Mouse (Mus musculus) liver, embryonic 15.5 days (tissue): ENCODE measurements around the gene Carmil1. TPM values are rescaled to one million over a fixed set of nuclear protein-coding genes. Genes with fewer than 3 reads are reported as not detected.
A peak's percentile ranks its signal among the peaks of the same experiment; 100 is the strongest.

Source experiments
- ATAC-seq: fragments of 200-750 bp; cut with Nextera tagmentation; 2 replicates; pipeline ENCODE4 v1.8.0; 2017; ENCODE audit warnings: moderate number of reproducible peaks, mild to moderate bottlenecking, moderate library complexity; ENCODE audit not compliant: insufficient read depth
- H3K27ac ChIP-seq: fragments of 300-500 bp; sonication (generic); replicated peaks from 2 replicates; pipeline ENCODE4 v1.5.1; 2015; ENCODE audit warnings: mild to moderate bottlenecking, inconsistent platforms
- H3K27me3 ChIP-seq: fragments of 300-500 bp; sonication (generic); 2 replicates; pipeline ENCODE4 v1.6.1; 2015; ENCODE audit warnings: mild to moderate bottlenecking, inconsistent platforms
- H3K36me3 ChIP-seq: fragments of 300-500 bp; sonication (generic); replicated peaks from 2 replicates; pipeline ENCODE4 v1.6.1; 2015; ENCODE audit warnings: moderate library complexity, mild to moderate bottlenecking, inconsistent platforms
- H3K4me1 ChIP-seq: fragments of 300-500 bp; sonication (generic); replicated peaks from 2 replicates; pipeline ENCODE4 v1.6.1; 2015; ENCODE audit warnings: inconsistent platforms
- H3K4me2 ChIP-seq: fragments of 300-500 bp; sonication (generic); 2 replicates; pipeline ENCODE4 v1.6.1; 2015; ENCODE audit warnings: moderate library complexity, mild to moderate bottlenecking, inconsistent platforms
- H3K4me3 ChIP-seq: fragments of 300-500 bp; sonication (generic); replicated peaks from 2 replicates; pipeline ENCODE4 v1.5.1; 2015; ENCODE audit warnings: mild to moderate bottlenecking, inconsistent platforms
- H3K9ac ChIP-seq: fragments of 300-500 bp; sonication (generic); 2 replicates; pipeline ENCODE4 v1.6.1; 2015; ENCODE audit warnings: moderate library complexity, mild to moderate bottlenecking, inconsistent platforms
- H3K9me3 ChIP-seq: fragments of 300-500 bp; sonication (generic); replicated peaks from 2 replicates; pipeline ENCODE4 v1.6.1; 2016; ENCODE audit warnings: inconsistent platforms
- WGBS: fragments of 180-500 bp; shearing (Covaris S2); methylation state at CpG from one replicate; pipeline ENCODE4 v1.1.7; 2015; ENCODE audit warnings: mixed read lengths; ENCODE audit not compliant: insufficient replicate concordance; 5-methylcytosine and 5-hydroxymethylcytosine counted together
- polyA plus RNA-seq: library from polyadenylated mRNA; unstranded; fragments of >200 nt; fragmentation: Nextera tagmentation; extraction: Ambion mirVana; gene quantifications from 2 replicates; pipeline ENCODE4 v1.2.1, GENCODE M21; 2015

Carmil1 gene
- polyA plus RNA-seq, 1 experiment from 2014 or later, result 4.1 TPM

DNA sequence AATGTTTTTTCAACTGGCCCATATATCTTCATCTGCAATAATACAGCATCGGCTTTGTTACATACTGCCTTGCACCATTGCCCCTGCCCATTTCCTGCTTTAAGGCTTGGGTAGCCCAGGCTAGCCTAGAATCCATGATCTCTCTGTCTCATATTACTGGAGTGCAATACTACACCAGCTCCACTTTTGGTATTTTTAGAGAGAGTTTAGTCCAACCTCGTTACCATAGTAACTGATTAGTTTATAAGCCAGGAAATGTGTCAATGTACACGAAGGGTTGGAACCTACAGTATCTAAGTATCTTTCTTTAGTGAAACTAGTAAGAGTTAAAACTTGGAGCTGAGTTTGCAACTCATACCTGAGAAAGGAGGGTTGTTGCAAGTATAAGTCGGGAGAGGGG lies 103.8 kb downstream of the Carmil1 start:
- H3K9me3 ChIP-seq, result no peaks in the 10 kb centered on the region
- ATAC-seq, result no peak
- H3K4me1 ChIP-seq, result no peaks in the 10 kb centered on the region
- H3K4me3 ChIP-seq, result no peak overlapping the region
- H3K27ac ChIP-seq, result no peak overlapping the region
- WGBS, result 48% methylated on average over 4 of the region's 4 CpGs
- no peaks in the 10 kb centered on the region for H3K36me3 ChIP-seq
- H3K9ac ChIP-seq, result no peak overlapping the region
- H3K4me2 ChIP-seq, result no peak overlapping the region
- peaks cover 28% of the 10 kb centered on the region for H3K27me3 ChIP-seq

DNA sequence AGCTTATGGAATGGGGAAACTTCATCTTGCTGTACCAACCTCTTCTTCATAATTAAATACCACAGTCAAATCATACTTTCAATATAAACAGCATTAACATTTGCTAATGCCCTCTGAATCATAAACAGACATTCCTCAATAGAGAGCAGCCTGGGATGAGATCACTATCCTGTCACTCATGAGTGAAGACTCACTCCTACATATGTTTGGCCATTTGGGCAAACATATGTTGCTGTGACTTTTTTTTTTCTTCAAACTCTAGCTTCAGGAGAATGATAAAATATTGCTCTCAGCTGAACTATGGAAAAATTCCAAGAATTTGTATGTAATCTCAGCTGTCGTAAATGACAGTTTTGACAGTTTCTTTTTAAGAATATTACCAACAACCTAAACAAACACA lies 110.9 kb downstream of the Carmil1 start:
- no peak for ATAC-seq
- no peaks in the 10 kb centered on the region for H3K36me3 ChIP-seq
- 56% methylated on average over 1 of the region's 1 CpGs for WGBS
- no peaks in the 10 kb centered on the region for H3K9me3 ChIP-seq
- no peaks in the 10 kb centered on the region; the same call in 1 of the 2 replicates for H3K4me1 ChIP-seq
- H3K27ac ChIP-seq, result no peak overlapping the region
- H3K4me2 ChIP-seq, result no peak overlapping the region
- H3K9ac ChIP-seq, result no peak overlapping the region
- H3K27me3 ChIP-seq, result peaks cover 30% of the 10 kb centered on the region
- no peak overlapping the region for H3K4me3 ChIP-seq

DNA sequence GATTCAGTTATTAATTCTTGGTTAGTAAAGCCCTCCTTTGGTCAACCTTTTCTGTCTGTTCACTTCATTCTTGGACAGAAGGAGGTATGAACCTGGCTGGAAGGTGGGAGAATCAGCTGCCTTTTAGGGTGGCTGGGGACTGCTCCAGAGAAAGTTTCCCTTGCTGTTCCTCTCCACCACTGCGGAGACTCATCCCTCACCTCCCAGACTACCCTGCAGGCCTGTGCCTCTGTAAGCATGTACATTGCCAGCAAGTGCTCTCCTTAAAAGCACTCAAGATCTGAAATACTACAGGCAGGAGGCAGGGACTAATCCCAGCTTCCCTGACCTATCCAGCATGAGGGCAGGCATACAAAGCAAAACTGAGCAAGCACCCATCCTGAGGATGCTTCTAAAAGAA lies 117.2 kb downstream of the Carmil1 start:
- no peak overlapping the region for H3K4me3 ChIP-seq
- H3K4me2 ChIP-seq, result no peak overlapping the region
- H3K36me3 ChIP-seq, result no peaks in the 10 kb centered on the region
- no peak overlapping the region for H3K9ac ChIP-seq
- 0 out of 2 replicates have a peak overlapping the region, but pooled peaks have one; percentile 24 for H3K27ac ChIP-seq
- H3K27me3 ChIP-seq, result peaks cover 6% of the 10 kb centered on the region
- H3K4me1 ChIP-seq, result peaks cover 39% of the 10 kb centered on the region
- no peak for ATAC-seq
- 88% methylated on average over 1 of the region's 1 CpGs for WGBS
- H3K9me3 ChIP-seq, result no peaks in the 10 kb centered on the region

DNA sequence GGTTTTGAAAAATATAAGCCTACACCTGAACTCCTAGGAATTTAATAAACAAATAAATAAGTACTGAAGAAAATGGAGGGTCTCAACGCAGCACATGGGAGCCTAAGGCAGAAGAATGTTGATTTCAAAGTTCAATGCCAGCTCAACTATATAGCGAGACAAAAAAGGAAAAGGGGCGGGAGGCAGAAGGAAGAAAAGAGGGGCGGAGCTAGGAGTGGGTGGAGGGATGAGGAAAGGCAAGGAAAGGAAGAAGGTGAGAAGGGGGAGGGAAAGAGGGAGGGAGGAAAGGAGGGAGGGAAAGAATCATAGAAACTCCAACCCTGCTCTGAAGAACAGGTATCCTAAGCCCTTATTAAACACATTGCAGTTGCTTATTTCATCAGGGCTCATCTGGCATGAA lies 119.5 kb downstream of the Carmil1 start:
- 60% methylated on average over 4 of the region's 4 CpGs for WGBS
- Histone ChIP-seq H3K4me1 (peaks cover 57% of the 10 kb centered on the region), H3K9ac (peak overlapping the region; percentile 36; the same call in 1 of the 2 replicates), H3K4me3 (no peak overlapping the region), H3K36me3 (no peaks in the 10 kb centered on the region), H3K4me2 (peak overlapping the region; percentile 27), H3K27ac (peak overlapping the region; percentile 99), H3K9me3 (no peaks in the 10 kb centered on the region), H3K27me3 (no peaks in the 10 kb centered on the region)
- ATAC-seq, result no peak

DNA sequence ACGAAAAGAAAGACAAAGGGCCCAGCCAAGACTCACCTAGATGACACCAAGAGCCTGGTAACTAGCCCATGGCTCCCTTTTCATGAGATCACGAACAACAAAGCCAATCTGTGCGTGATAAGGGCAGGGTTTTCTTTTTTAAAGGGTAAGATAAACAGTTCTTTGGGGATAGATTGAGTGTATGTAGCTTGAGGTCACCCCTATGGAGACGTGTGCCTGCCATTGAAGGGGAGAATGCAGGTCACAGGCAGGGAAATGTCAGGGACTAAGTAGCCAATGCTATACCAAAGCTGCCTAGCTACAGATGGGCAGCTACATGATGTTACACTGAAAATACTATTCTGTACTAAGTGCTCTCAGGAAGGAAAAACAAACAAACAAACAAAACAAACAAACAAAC lies 120.6 kb downstream of the Carmil1 start:
- Histone ChIP-seq H3K9me3 (no peaks in the 10 kb centered on the region), H3K4me1 (peaks cover 60% of the 10 kb centered on the region), H3K4me3 (peak overlapping the region; percentile 39), H3K9ac (peak overlapping the region; percentile 62), H3K36me3 (no peaks in the 10 kb centered on the region), H3K27ac (peak overlapping the region; percentile 99), H3K27me3 (no peaks in the 10 kb centered on the region), H3K4me2 (peak overlapping the region; percentile 68)
- peak; percentile 64 for ATAC-seq
- 20% methylated on average over 4 of the region's 4 CpGs for WGBS

DNA sequence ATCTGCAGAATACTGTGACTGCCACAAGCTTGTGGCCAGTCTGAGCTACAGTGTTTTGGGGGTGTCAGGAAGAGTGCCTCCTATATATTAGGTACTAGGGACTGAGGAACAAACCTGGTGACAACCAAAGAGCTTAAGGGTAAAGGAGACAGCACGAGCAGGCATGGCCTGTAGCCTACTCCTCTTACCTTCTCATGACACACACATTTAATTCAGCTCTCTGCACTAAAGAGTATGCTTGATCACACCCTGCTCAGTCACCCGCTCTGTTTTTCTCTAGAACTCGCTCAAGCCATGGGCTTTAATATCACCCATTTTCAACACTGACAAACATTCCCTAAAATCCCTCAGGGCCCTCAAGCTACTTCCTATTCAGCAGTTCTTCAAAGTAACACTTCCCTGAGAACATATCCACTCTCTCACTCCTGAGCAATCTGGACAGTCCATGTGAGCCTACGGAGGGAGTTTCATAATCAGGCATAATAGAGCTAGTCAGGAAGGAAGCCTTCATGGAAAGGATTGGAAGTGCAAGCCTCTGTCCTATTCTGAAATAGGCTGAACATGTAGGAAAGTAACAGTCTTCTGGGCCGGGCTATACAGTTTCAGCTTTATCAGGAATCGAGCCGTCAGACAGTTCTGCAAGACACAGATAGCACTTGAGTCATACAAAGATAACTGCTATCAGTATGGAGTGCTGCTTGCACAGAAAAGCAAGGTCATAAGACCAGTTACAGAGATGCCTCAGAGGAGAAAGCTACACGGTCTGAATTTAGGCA lies 121.2 kb downstream of the Carmil1 start:
- 22% methylated on average over 8 of the region's 8 CpGs for WGBS
- peak; percentile 99 for ATAC-seq
- Histone ChIP-seq H3K9ac (peak overlapping the region; percentile 64), H3K27ac (peak overlapping the region; percentile 99), H3K4me2 (peak overlapping the region; percentile 68), H3K36me3 (no peaks in the 10 kb centered on the region), H3K9me3 (no peaks in the 10 kb centered on the region), H3K4me1 (peaks cover 65% of the 10 kb centered on the region), H3K27me3 (no peaks in the 10 kb centered on the region), H3K4me3 (peak overlapping the region; percentile 39)

DNA sequence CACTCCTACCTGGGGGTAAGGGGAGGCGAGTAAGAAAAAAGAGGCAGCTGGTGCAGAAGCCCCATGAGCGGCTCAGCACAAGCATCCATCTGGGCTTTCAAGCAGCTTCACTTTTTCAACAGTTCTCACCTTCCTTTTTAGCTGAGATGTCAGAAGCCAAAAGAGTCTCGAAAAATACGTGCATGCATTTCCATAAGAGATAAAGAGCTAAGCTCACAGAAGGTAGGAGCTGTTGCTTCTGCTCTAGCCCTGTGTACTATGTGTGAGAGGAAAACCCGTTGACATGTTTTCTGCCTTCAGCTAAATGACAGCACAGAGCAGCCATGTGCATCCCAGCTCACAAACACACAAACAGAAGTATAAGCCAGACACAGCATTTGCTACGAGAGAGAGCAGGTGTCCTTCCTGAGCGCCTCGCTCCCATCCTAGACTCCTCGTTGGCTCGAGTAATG lies 123.0 kb downstream of the Carmil1 start:
- Histone ChIP-seq H3K4me3 (no peak overlapping the region), H3K4me2 (no peak overlapping the region), H3K4me1 (peaks cover 79% of the 10 kb centered on the region), H3K9me3 (no peaks in the 10 kb centered on the region), H3K9ac (no peak overlapping the region), H3K36me3 (no peaks in the 10 kb centered on the region), H3K27me3 (0 out of 2 replicates have a peak, but pooled peaks cover 3% of the 10 kb centered on the region), H3K27ac (peak overlapping the region; percentile 99)
- no peak for ATAC-seq
- WGBS, result 69% methylated on average over 10 of the region's 10 CpGs

DNA sequence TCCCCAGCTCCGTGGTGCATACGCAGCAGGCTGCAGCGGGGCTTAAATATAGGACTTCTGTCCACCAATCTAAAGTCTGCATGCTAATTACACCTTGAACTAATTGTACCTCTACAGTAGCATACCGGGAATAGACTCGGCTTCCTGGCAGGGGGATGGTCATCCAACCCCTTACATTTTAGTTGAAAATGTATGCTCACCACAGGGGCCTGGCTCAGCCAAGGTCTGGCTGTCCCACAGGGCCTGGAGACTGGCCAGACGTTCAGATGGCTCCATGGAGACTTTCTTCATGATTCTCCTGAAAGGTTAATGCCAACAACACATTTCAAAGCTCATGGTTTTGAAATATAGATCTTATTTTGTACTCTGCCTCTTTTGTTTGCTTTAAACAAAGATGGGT lies 125.4 kb downstream of the Carmil1 start:
- peak overlapping the region; percentile 16; the same call in 1 of the 2 replicates for H3K4me2 ChIP-seq
- H3K27me3 ChIP-seq, result peaks cover 15% of the 10 kb centered on the region; the same call in 1 of the 2 replicates
- peaks cover 63% of the 10 kb centered on the region for H3K4me1 ChIP-seq
- WGBS, result 38% methylated on average over 6 of the region's 6 CpGs
- H3K27ac ChIP-seq, result peak overlapping the region; percentile 9
- no peak overlapping the region for H3K4me3 ChIP-seq
- H3K9me3 ChIP-seq, result no peaks in the 10 kb centered on the region
- H3K36me3 ChIP-seq, result no peaks in the 10 kb centered on the region
- no peak for ATAC-seq
- H3K9ac ChIP-seq, result no peak overlapping the region

DNA sequence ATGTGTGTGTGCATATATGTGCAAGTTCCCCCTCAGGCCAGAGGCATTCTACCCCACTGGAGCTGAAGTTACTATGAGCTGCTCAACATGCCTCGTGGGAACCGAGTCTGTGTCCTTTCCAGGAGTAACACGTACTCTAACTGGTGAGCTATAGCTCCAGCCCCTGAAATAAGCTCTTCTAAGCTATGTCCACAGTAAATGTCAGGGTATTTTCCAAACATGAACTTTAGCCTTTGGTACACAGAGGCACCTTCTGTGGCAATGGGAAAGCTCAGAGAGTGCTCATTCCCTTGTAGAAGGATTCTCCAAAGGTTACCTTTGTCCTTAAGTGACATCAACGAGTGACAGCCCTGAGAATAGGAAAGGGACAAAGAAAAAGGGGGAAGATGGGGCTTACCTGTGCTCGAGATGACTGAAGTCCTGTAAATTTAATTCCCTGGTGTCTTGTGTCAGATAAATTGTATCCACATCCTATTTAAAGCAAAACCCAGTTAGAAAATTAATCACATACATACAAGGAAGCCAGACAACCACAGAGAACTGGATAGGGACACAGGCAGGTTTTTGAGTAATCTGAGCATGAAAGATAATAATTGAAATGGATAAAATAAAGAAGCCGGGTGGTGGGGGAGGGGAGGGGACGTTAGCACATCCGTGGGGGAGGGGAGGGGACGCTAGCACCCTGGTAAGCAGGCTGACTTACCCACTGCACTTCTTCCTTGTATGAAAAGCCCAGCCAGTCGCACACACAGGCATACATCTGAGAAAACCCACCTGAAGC lies 126.1 kb downstream of the Carmil1 start:
- Histone ChIP-seq H3K27me3 (peaks cover 21% of the 10 kb centered on the region; the same call in 1 of the 2 replicates), H3K27ac (peak overlapping the region; percentile 19; the same call in 1 of the 2 replicates), H3K9ac (no peak overlapping the region), H3K9me3 (no peaks in the 10 kb centered on the region), H3K4me2 (peak overlapping the region; percentile 16), H3K36me3 (no peaks in the 10 kb centered on the region), H3K4me1 (peaks cover 57% of the 10 kb centered on the region), H3K4me3 (no peak overlapping the region)
- WGBS, result 31% methylated on average over 10 of the region's 10 CpGs
- ATAC-seq, result 0 out of 2 replicates have a peak, but pooled peaks have one; percentile 14

DNA sequence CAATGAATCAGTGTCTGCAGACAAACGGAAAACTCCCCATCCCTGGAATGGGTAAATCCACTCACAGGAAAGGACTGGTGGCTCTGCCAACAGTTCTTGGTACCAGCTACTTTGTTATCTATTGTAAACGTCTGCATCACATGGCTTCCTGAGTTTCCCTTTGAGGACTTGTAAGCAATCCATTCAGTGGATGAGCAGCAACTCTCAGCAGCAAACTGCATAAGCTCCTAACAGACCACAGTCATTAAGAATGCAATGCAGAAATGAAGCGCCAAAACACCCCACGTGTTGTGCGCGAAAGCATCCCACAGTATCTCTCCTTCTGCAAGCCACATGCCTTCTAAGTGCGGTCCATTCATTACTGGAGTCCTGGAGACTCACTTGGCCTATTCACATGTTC lies 128.0 kb downstream of the Carmil1 start:
- H3K27me3 ChIP-seq, result peaks cover 21% of the 10 kb centered on the region
- no peak overlapping the region for H3K27ac ChIP-seq
- H3K9ac ChIP-seq, result no peak overlapping the region
- no peaks in the 10 kb centered on the region for H3K36me3 ChIP-seq
- H3K4me3 ChIP-seq, result no peak overlapping the region
- H3K4me2 ChIP-seq, result no peak overlapping the region
- H3K4me1 ChIP-seq, result peaks cover 38% of the 10 kb centered on the region
- 40% methylated on average over 7 of the region's 7 CpGs for WGBS
- ATAC-seq, result no peak
- no peaks in the 10 kb centered on the region for H3K9me3 ChIP-seq

DNA sequence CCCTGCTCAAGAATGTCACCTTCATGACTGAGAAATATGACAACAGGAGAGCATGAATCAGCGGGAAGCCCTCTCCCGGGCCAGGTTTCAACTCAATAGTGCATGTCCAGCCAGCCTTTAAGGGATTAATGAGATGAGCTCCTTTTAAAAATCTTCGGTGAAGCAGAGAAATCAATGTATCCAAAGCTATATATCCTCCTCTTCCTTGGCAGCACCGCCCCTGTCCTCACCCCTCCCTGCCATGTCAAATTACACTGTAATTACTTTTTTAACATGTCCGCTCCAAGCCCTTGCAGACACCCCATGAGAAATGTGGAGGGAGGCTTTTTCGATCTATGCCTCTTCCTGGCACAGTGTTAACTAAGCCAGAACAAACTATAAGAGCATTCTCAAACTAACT lies 129.3 kb downstream of the Carmil1 start:
- WGBS, result 73% methylated on average over 6 of the region's 6 CpGs
- no peak overlapping the region for H3K4me2 ChIP-seq
- H3K4me3 ChIP-seq, result no peak overlapping the region
- H3K9ac ChIP-seq, result no peak overlapping the region
- H3K27ac ChIP-seq, result no peak overlapping the region
- ATAC-seq, result no peak
- no peaks in the 10 kb centered on the region for H3K9me3 ChIP-seq
- peaks cover 28% of the 10 kb centered on the region for H3K4me1 ChIP-seq
- peaks cover 23% of the 10 kb centered on the region for H3K27me3 ChIP-seq
- no peaks in the 10 kb centered on the region for H3K36me3 ChIP-seq
